In genomic region chr11:101086323-101086674, GRCm38 (mm10) we compare ENCODE assay signal across 8 mouse cellular contexts. TPM values are rescaled to one million over a fixed set of nuclear protein-coding genes. Genes with fewer than 3 reads are reported as not detected.
DNase-seq lines count a peak whose midpoint lies in the region; ATAC-seq and TF ChIP-seq lines count a peak whose summit lies in the region.

No protein-coding gene starts in this region.

- H3K27ac ChIP-seq in kidney, embryonic 15.5 days: peak overlapping the region; percentile 90
- H3K27ac ChIP-seq in embryonic facial prominence, embryonic 11.5 days (replicated peaks; ENCODE audit: low read depth, low read length): no peak overlapping the region
- H3K27ac ChIP-seq in intestine, embryonic 16.5 days (ENCODE audit: low read length): peak overlapping the region; percentile 89

- peak overlapping the region; percentile 91 for H3K4me2 ChIP-seq in kidney, embryonic 15.5 days
- peak overlapping the region; percentile 92 for H3K4me2 ChIP-seq in embryonic facial prominence, embryonic 11.5 days (ENCODE audit: low read depth, low read length)
- peak overlapping the region; percentile 87 for H3K4me2 ChIP-seq in intestine, embryonic 16.5 days (ENCODE audit: low read depth, low read length)
- H3K4me2 ChIP-seq in myocyte (ENCODE audit: low read depth): peak overlapping the region; percentile 94

- peaks cover 5% of the 10 kb centered on the region for H3K27me3 ChIP-seq in kidney, embryonic 15.5 days
- H3K27me3 ChIP-seq in embryonic facial prominence, embryonic 11.5 days (ENCODE audit: control insufficient read depth, insufficient read depth, low read length): no peaks in the 10 kb centered on the region
- no peaks in the 10 kb centered on the region for H3K27me3 ChIP-seq in intestine, embryonic 16.5 days (replicated peaks; ENCODE audit: control insufficient read depth, insufficient read depth, low read length)
- H3K27me3 ChIP-seq in myocyte (ENCODE audit: control insufficient read depth, insufficient read depth, insufficient read length): no peaks in the 10 kb centered on the region

- H3K9ac ChIP-seq in kidney, embryonic 15.5 days: peak overlapping the region; percentile 83; the same call in 1 of the 2 replicates
- no peak overlapping the region; the same call in 1 of the 2 replicates for H3K9ac ChIP-seq in embryonic facial prominence, embryonic 11.5 days (replicated peaks; ENCODE audit: low read length)
- H3K9ac ChIP-seq in intestine, embryonic 16.5 days (ENCODE audit: low read depth, low read length): peak overlapping the region; percentile 92; the same call in 1 of the 2 replicates

- no peak for TF ChIP-seq POLR2A in myocyte (IDR thresholded peaks at IDR 0.05; ENCODE audit: insufficient read length, low read depth)

- H3K79me2 ChIP-seq in myocyte (ENCODE audit: control insufficient read depth, insufficient read depth): peaks cover 20% of the 10 kb centered on the region

- no peak for DNase-seq in kidney, postnatal 36 days
- DNase-seq in embryonic facial prominence, embryonic 11.5 days (ENCODE audit: low spot score): no peak
- no peak for DNase-seq in thymus, postnatal 0 days (ENCODE audit: low spot score)
- no peak for DNase-seq in spleen, adult 12 weeks (ENCODE audit: low spot score)
- no peak for DNase-seq in spleen, postnatal 4 days (ENCODE audit: low spot score in 2 of 2)

- H3K4me3 ChIP-seq in kidney, embryonic 15.5 days (replicated peaks): peak overlapping the region; percentile 81
- H3K4me3 ChIP-seq in embryonic facial prominence, embryonic 11.5 days (ENCODE audit: low read depth, low read length): no peak overlapping the region
- H3K4me3 ChIP-seq in intestine, embryonic 16.5 days (ENCODE audit: low read length): peak overlapping the region; percentile 85
- H3K4me3 ChIP-seq in myocyte: peak overlapping the region; percentile 68

- no peak overlapping the region for H3ac ChIP-seq in myocyte (ENCODE audit: control insufficient read depth, insufficient read length)

- peaks cover 52% of the 10 kb centered on the region for H3K4me1 ChIP-seq in kidney, embryonic 15.5 days
- peaks cover 5% of the 10 kb centered on the region; the same call in 1 of the 2 replicates for H3K4me1 ChIP-seq in embryonic facial prominence, embryonic 11.5 days (ENCODE audit: control insufficient read depth, insufficient read depth, low read length)
- peaks cover 35% of the 10 kb centered on the region for H3K4me1 ChIP-seq in intestine, embryonic 16.5 days (ENCODE audit: control insufficient read depth, insufficient read depth, low read length)

- no peak for ATAC-seq in kidney, embryonic 15.5 days (replicated peaks; ENCODE audit: low FRiP score)
- no peak for ATAC-seq in embryonic facial prominence, embryonic 11.5 days (replicated peaks; ENCODE audit: insufficient number of reproducible peaks, low FRiP score, low TSS enrichment, low read depth)
- no peak for ATAC-seq in intestine, embryonic 16.5 days

- WGBS in kidney, embryonic 15.5 days: 80% methylated on average over 6 of the region's 6 CpGs
- 86% methylated on average over 6 of the region's 6 CpGs for WGBS in embryonic facial prominence, embryonic 11.5 days
- 75% methylated on average over 6 of the region's 6 CpGs for WGBS in intestine, embryonic 16.5 days

- H3K36me3 ChIP-seq in kidney, embryonic 15.5 days: peaks cover 40% of the 10 kb centered on the region
- H3K36me3 ChIP-seq in embryonic facial prominence, embryonic 11.5 days (replicated peaks; ENCODE audit: control insufficient read depth, insufficient read depth, low read depth, low read length): peaks cover under 1% of the 10 kb centered on the region; the same call in 1 of the 2 replicates
- H3K36me3 ChIP-seq in intestine, embryonic 16.5 days (ENCODE audit: control insufficient read depth, insufficient read depth, low read length): peaks cover 19% of the 10 kb centered on the region
- H3K36me3 ChIP-seq in myocyte (ENCODE audit: control insufficient read depth, insufficient read depth): peaks cover 21% of the 10 kb centered on the region

- no peaks in the 10 kb centered on the region for H3K9me3 ChIP-seq in kidney, embryonic 15.5 days (replicated peaks)
- no peaks in the 10 kb centered on the region for H3K9me3 ChIP-seq in embryonic facial prominence, embryonic 11.5 days (replicated peaks; ENCODE audit: control insufficient read depth, low read length)
- H3K9me3 ChIP-seq in intestine, embryonic 16.5 days (ENCODE audit: control insufficient read depth, low read length): no peaks in the 10 kb centered on the region

TF ChIP-seq in myocyte, 11 proteins besides CTCF, POLR2A, EP300 and RAD21:
- TF ChIP-seq TCF12 (IDR thresholded peaks at IDR 0.05; ENCODE audit: insufficient read depth, poor library complexity, severe bottlenecking) (no peak), MAX (IDR thresholded peaks at IDR 0.05; ENCODE audit: low read depth) (no peak), E2F4 (IDR thresholded peaks at IDR 0.05; ENCODE audit: insufficient read depth) (no peak), MYOD1 (IDR thresholded peaks at IDR 0.05; ENCODE audit: control insufficient read depth in 1 of 3, insufficient read length in 2 of 3, low read depth in 2 of 3) (no peak), SRF (IDR thresholded peaks at IDR 0.05; ENCODE audit: control insufficient read depth, insufficient read length, low read depth) (no peak), USF1 (IDR thresholded peaks at IDR 0.05; ENCODE audit: low read depth) (no peak), POLR2AphosphoS2 (IDR thresholded peaks at IDR 0.05; ENCODE audit: insufficient read length, low read depth) (no peak), TCF3 (IDR thresholded peaks at IDR 0.05; ENCODE audit: insufficient read length, low read depth) (no peak)

RNA-seq across cellular contexts. Expression of gene Mlx, which starts 0.8 kb away (rescaled TPM):
- polyA plus RNA-seq in kidney, embryonic 15.5 days (2015; fragmentation: Nextera tagmentation; extraction: Ambion mirVana): 44.9 and 46.9 TPM in 2 replicates
- polyA plus RNA-seq in embryonic facial prominence, embryonic 11.5 days (2014; fragmentation: Nextera tagmentation; extraction: Ambion mirVana): 45.7 and 47.9 TPM in 2 replicates
- 78.6 and 87.5 TPM in 2 replicates for polyA plus RNA-seq in intestine, embryonic 16.5 days (2015; fragmentation: Nextera tagmentation; extraction: Ambion mirVana)
- polyA plus RNA-seq in myocyte (2012; fragmentation: generic; extraction: Trizol): 29.3 TPM
- polyA plus RNA-seq in thymus, postnatal 0 days (2015; fragmentation: Nextera tagmentation; extraction: Ambion mirVana): 79.8 and 80.8 TPM in 2 replicates

RNA-seq across cellular contexts. Expression of gene Coasy, which starts 3.9 kb away (rescaled TPM):
- polyA plus RNA-seq in kidney, embryonic 15.5 days (2015; fragmentation: Nextera tagmentation; extraction: Ambion mirVana): 46.3 and 46.7 TPM in 2 replicates
- polyA plus RNA-seq in embryonic facial prominence, embryonic 11.5 days (2014; fragmentation: Nextera tagmentation; extraction: Ambion mirVana): 44.9 and 58.1 TPM in 2 replicates
- 44.4 and 47.1 TPM in 2 replicates for polyA plus RNA-seq in intestine, embryonic 16.5 days (2015; fragmentation: Nextera tagmentation; extraction: Ambion mirVana)
- polyA plus RNA-seq in myocyte (2012; fragmentation: generic; extraction: Trizol): 39.7 TPM
- polyA plus RNA-seq in thymus, postnatal 0 days (2015; fragmentation: Nextera tagmentation; extraction: Ambion mirVana): 37.3 and 40.5 TPM in 2 replicates

RNA-seq across cellular contexts. Expression of gene Hsd17b1, which starts 8.1 kb away (rescaled TPM):
- 0.19 and 0.24 TPM in 2 replicates for polyA plus RNA-seq in kidney, embryonic 15.5 days (2015; fragmentation: Nextera tagmentation; extraction: Ambion mirVana)
- not detected in 2 replicates for polyA plus RNA-seq in embryonic facial prominence, embryonic 11.5 days (2014; fragmentation: Nextera tagmentation; extraction: Ambion mirVana)
- polyA plus RNA-seq in intestine, embryonic 16.5 days (2015; fragmentation: Nextera tagmentation; extraction: Ambion mirVana): 0.10 and 0.16 TPM in 2 replicates
- polyA plus RNA-seq in myocyte (2012; fragmentation: generic; extraction: Trizol): 0.49 TPM
- 0.10 and 0.13 TPM in 2 replicates for polyA plus RNA-seq in thymus, postnatal 0 days (2015; fragmentation: Nextera tagmentation; extraction: Ambion mirVana)

RNA-seq across cellular contexts. Expression of gene Psmc3ip, which starts 8.9 kb away (rescaled TPM):
- polyA plus RNA-seq in kidney, embryonic 15.5 days (2015; fragmentation: Nextera tagmentation; extraction: Ambion mirVana): 37.3 and 38.0 TPM in 2 replicates
- 61.2 and 62.4 TPM in 2 replicates for polyA plus RNA-seq in embryonic facial prominence, embryonic 11.5 days (2014; fragmentation: Nextera tagmentation; extraction: Ambion mirVana)
- 15.0 and 18.1 TPM in 2 replicates for polyA plus RNA-seq in intestine, embryonic 16.5 days (2015; fragmentation: Nextera tagmentation; extraction: Ambion mirVana)
- 7.1 TPM for polyA plus RNA-seq in myocyte (2012; fragmentation: generic; extraction: Trizol)
- polyA plus RNA-seq in thymus, postnatal 0 days (2015; fragmentation: Nextera tagmentation; extraction: Ambion mirVana): 34.6 and 39.0 TPM in 2 replicates

RNA-seq across cellular contexts. Expression of gene Naglu, which starts 16.5 kb away (rescaled TPM):
- polyA plus RNA-seq in kidney, embryonic 15.5 days (2015; fragmentation: Nextera tagmentation; extraction: Ambion mirVana): 16.8 TPM in 2 replicates
- polyA plus RNA-seq in embryonic facial prominence, embryonic 11.5 days (2014; fragmentation: Nextera tagmentation; extraction: Ambion mirVana): 3.5 and 5.9 TPM in 2 replicates
- polyA plus RNA-seq in intestine, embryonic 16.5 days (2015; fragmentation: Nextera tagmentation; extraction: Ambion mirVana): 14.7 and 18.2 TPM in 2 replicates
- polyA plus RNA-seq in myocyte (2012; fragmentation: generic; extraction: Trizol): 19.8 TPM
- 10.5 and 11.5 TPM in 2 replicates for polyA plus RNA-seq in thymus, postnatal 0 days (2015; fragmentation: Nextera tagmentation; extraction: Ambion mirVana)
